Mouse (Mus musculus) layer of hippocampus, adult 18-20 months (tissue): ENCODE measurements around the gene C530008M17Rik. TPM values are rescaled to one million over a fixed set of nuclear protein-coding genes. Genes with fewer than 3 reads are reported as not detected.
A peak's percentile ranks its signal among the peaks of the same experiment; 100 is the strongest.

ENCODE experiments used
- DNase-seq, 2 experiments: peaks; one replicate each; pipeline ENCODE4 v3.0.0; 2022; ENCODE audit warnings: low spot score in 2 of 2
- total RNA-seq, 2 experiments: library from RNA; stranded (reverse); gene quantifications; 2 replicates each; pipeline ENCODE4 v1.2.3; 2021

C530008M17Rik gene
- total RNA-seq, 2 experiments from 2014 or later: 83.7 to 89.5 TPM

GRCm38 (mm10) chr5:76828527-76829240, 172.4 kb downstream of the C530008M17Rik start:
- peak in 1 of 2 experiments; percentile 52 for DNase-seq

- DNase-seq: no peak
These were observed 176.4 kb downstream of the C530008M17Rik start for GRCm38 (mm10) chr5:76832529-76833210.

DNA sequence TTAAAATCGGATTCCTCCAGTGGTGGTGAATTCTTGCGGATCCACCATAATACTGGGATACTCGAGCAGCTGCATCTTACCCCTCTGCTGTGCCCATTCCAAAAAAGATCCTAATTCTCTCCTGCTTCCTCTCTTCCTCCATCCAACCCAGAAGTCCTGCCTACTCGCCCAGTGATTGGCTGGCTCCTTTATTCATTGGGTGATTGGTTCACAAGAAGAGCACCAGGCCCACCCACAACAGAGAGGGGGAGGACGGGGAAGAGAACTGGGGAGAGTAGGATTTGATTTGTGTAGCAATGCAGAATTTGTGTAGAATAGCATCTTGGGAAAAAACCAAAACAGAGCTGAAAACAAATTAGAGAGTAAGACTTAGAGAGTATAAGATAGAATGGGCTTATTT, 180.7 kb downstream of the C530008M17Rik start:
- DNase-seq: no peak

DNA sequence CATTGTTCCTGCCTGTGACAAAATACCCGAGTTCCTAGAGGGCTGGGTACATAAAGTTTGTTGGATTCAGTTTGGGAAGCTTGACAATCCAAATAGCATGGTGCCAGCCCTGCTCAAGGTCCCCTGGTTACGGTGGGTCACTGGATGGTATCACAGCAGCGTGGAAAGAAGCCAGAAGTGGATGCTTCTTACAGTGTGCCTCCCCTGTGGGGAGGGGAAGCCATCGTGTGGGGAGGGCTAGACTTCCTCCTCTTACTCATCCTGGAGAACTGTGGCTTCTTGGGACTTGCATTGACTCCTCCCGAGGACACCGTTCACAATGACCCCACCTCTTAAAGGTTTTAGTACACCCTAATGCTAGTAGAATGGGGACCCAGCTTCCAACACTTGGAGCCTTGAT, 183.5 kb downstream of the C530008M17Rik start:
- DNase-seq: no peak

DNA sequence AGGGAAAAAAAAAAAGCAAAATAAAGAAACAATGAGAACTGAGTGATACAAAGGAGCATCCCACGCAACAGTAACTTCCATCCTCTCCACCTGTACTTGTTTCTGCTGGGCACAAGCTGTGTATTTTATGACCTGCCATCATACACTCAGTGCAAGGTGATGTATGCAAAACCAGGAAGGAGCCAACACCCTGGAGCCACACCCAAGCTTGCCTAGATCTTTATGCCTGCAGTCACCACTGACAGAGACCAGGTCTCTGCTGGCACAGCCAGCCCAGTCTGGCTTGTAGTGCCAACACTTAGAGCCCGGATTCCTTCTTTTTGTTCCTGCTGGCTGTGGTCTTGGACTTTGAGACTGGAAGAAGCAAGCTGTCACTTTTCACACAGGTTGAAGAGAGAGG, 185.5 kb downstream of the C530008M17Rik start:
- DNase-seq: no peak

DNA sequence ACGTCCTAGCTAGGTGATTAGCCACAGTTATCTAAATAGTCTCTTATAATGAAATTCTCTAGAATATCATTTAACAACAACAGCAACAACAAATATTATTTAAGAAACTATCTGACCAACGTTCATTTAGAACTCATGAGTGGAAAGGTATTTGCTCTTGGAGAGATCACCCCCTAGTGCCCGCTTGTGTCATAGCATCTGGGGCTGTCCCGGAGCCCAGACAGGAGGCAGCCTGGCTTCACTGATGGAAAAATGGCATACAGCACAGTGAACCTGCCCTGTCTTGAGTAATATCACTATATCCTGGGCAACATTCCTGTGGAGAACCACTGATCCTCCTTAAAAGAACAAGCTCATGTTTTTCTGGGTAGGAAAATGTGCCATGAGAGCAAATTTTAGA, 187.1 kb downstream of the C530008M17Rik start:
- DNase-seq: peak; percentile 67 to 84

DNA sequence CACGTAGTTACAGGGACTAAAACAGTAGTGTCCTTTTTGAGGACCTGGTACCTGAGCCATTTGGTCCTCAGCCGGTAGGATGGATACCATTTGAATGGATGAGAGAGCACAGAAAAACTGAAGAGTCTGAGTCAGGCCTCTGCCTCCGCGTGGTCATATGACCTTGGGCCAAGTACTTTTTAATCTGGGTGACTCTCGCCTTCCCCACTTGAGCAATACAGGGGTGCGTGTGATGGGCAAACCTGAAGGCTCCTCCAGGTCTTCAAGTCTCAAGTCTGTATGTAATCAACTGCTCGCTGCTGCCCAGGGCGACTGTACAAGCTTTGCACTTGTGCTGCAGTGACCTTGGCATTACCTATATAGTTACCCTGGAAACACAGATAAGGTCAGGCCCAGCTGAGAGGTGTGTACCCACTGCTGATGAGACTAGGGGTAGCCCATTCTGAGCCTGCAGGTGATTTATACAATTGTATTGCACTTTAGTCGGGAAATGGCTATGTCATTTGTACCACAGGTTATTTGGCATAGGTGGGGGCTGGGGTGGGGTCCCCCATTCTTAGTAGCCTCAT, 187.6 kb downstream of the C530008M17Rik start:
- DNase-seq: no peak

DNA sequence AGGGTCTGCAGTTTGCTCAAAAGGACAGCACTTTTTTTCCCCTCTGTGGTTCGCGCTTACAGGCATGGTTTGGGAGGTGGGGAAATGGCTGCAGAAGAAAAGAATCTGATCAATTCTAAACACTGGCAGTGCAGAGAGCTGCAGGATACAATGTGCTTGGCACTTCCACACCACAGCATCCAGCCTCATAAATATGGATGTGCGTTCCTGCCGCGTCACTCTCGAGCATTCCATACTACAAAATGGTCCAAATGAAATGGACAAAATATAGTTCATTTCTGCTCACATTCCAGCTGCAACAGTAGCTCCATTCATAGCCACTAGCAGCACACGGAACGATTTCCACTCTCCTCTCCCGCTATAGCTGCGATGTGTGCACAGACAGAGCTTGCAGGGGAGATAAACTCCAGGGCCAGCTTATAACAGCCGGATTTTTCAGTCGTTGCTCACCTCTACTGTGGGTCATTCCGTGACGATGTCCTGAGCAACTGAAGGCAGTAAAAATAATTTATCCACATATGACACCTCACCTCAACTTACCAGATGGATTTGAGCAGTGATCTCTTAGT, 188.4 kb downstream of the C530008M17Rik start:
- no peak for DNase-seq

DNA sequence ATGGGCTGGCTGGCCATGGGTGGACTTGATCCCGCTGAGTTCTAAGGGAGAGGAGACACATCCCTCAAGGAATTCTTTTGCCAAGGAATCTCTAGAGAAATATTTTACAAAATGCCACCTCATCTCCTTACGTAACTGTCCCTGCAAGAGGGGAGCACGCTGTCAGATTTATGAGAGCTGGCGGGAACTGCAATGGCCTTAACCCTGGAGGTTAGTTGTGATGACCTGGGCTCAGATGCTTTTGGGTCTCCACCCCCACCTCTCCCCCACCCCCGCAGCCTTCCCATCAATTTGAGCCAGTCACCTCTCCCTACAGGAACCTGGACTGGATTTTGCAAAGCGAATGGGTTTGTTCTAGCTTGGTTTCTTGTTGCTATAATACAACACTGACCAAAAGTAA, 190.8 kb downstream of the C530008M17Rik start:
- DNase-seq: no peak

- DNase-seq: no peak
These were observed 195.0 kb downstream of the C530008M17Rik start for GRCm38 (mm10) chr5:76851316-76851715.

DNA sequence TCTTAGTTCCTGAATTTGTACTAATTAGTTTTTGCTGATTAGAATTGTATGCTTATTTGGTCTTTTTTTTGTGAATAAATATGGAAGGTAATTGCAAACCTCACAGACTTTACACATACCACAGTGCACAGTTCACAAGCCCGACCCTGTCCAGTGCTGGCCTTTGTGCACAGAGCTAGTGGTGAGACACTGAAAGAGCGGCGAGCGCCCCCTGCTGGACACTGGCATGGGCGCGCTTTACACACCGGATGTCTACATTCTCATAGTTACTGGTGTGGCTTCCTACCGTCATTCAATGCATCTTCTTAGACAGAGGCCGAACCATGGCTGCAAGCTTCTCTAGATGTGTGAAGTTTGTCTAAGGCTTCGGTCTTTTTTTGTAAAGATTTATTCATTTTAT, 197.2 kb downstream of the C530008M17Rik start:
- DNase-seq: peak; percentile 48 to 85

DNA sequence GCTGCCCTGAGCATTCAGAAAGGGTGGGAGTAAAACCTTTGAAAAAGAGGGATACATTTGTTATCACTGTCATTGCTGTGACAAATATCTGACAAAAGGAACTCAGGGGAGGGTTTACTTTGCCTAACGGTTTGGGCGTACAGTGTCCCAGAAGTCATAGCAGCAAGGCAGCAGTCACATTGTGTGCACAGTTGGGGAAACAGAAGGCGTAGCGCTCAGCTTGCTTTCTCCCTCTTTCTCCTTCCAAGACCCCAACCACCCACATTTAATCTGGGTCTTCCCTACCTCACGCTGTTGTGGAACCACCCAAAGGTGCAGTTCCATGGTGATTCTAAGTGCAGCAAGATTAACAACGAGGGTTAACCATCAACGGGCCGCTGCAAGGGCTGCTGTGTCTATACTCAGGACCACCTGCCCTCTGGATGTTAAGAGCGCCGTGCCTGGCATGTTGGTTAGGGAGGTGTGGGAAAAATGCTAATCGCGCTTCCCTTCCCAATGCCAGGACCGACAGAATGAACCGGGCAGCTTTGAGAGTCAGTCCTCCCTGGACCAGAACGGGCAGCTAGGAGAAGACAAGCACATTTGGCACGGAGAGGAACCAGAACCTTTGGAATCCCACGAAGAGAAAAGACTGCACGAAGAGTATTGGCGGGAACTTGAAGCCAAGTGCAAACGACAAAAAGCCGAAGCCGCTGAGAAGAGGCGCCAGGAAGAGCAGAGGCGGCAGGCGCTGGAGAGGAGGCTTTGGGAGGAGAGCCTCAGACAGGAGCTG, 199.7 kb downstream of the C530008M17Rik start:
- peak; percentile 19 to 64 for DNase-seq

GRCm38 (mm10) chr5:76857103-76858015, 201.0 kb downstream of the C530008M17Rik start:
- no peak for DNase-seq

- DNase-seq: no peak
These were observed 202.1 kb downstream of the C530008M17Rik start for GRCm38 (mm10) chr5:76858444-76858843.

GRCm38 (mm10) chr5:76866819-76867218, 210.5 kb downstream of the C530008M17Rik start:
- no peak for DNase-seq

DNA sequence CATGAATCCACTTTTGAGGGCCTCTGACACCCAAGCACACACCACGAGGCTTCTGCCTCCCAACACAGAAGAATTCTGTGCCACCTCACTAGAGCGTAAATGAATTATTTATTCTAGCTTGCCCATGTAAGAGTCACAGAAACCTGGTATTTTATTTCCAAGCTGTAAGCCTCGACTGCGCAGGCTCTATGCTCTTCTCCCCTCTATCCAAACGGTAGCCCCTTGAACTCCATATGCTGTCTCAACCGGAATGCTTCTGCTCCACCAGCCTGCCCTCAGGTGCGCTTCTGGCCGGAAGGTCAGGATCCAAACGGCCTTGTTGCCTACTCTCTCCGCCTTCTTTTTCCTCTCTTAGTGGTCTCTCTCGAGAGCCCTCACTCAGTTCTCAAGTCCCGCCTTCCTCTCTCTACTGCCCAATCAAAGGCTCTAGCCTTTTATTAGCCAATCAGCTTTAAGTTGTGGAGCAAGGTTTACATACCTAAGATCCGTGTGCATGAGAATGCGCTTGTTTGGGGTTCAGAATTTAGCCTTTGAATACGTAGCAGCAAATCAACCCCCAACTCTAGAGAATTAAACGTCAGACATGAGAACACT, 212.5 kb downstream of the C530008M17Rik start:
- peak in 1 of 2 experiments; percentile 22 for DNase-seq

DNA sequence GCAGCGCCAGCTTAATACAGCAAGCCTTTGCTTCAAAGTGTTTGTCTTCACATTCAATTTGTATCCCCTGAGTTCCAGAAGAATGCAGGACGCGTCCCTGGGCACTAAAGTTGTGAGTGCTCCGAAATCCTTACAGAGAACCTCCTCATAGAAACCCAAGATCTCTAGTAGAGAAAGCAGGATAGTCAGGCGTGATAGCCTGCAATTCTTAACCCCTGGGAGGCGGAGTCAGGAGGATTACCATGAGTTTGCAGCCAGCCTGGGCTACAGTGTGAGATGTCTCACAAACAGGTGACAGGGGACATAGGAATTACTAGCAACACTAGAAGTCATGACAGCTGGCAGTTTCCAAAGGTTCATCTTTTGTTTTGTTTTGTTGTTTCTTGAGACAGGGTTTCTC, 213.2 kb downstream of the C530008M17Rik start:
- DNase-seq: no peak

DNA sequence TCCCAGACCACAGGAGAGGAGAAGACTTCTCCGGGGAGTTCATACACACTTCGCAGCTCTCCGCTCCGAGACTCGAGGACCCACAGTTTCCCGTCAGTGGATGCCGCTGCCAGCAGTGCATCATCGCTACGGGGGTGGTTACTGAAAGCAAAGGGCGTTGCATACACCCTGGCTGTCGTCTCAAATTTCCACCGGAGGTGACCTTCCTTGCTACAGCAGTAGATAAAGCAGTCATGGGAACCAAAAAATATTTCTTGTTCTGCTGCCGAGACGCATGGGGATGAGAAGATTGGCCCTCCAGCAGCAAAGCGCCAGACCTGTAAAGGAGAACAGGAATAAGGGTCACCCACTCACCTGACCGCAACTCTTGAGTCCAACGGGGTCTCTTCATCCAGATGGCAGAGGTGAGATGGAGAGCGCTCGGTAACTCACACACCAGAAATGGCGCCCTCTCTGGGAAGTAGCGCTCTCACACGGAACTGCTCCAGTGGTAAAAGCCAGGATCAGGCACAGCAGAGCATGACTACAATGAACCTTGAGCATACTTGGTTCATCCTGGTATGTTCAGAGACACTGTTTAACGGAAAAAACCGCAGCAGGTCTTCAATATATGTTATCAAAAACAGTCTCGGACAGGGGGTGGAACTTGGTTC, 219.9 kb downstream of the C530008M17Rik start:
- DNase-seq: no peak

- DNase-seq: no peak
These were observed 227.8 kb downstream of the C530008M17Rik start for GRCm38 (mm10) chr5:76884107-76884506.
